Mouse (Mus musculus) brain, embryonic 14.5 days (tissue): ENCODE data around the gene Prkra.

Source experiments
- CTCF ChIP-seq: fragments of 200-500 bp; IDR thresholded peaks from 2 replicates; pipeline ENCODE4 v1.5.1; 2012; ENCODE audit warnings: inconsistent platforms, mild to moderate bottlenecking, moderate library complexity, borderline replicate concordance; ENCODE audit not compliant: insufficient read depth, insufficient read length; ENCODE audit errors: extremely low read depth
- POLR2A ChIP-seq: fragments of 200-500 bp; IDR thresholded peaks from 2 replicates; pipeline ENCODE4 v1.6.1; 2012; ENCODE audit warnings: mild to moderate bottlenecking, inconsistent platforms, borderline replicate concordance; ENCODE audit not compliant: poor library complexity, insufficient read depth, insufficient read length, severe bottlenecking; ENCODE audit errors: extremely low read depth

DNA sequence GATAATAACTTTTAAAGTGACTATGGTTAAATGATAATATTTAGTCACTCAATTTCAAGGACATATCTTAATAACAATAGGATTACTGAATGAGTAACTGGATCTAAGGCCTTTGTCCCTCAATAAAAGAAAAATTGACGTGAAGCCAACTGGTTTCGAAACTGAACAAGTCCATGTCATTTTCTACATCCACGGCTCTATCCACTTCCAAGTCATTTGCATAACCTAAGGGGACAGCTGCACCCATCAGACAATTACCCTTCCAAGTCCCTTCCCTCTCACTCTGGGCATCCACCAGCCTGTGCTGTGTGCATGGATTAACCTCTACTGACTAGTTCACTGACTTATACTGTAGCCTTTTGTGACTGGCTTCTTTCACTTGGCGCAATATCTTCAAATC lies 16.2 kb downstream of the Prkra start:
- TF ChIP-seq POLR2A (no peak), CTCF (no peak)
